Mouse (Mus musculus) heart, postnatal 0 days (tissue): ENCODE measurements at regions not wholly inside any gene's neighbourhood (a gene's known extent, or its start where the extent isn't known, plus 50 kb on each side); places are given as distances from the start of the nearest gene placed in this dataset.

Experiments
- CTCF ChIP-seq: IDR thresholded peaks from 2 replicates; pipeline ENCODE4 v1.5.1; 2016; ENCODE audit warnings: antibody characterized with exemption, control low read depth, low read depth
- EP300 ChIP-seq: IDR thresholded peaks from 2 replicates; pipeline ENCODE4 v1.6.1; 2016; ENCODE audit warnings: antibody characterized with exemption, low read depth

GRCm38 (mm10) chr15:62994691-62995090 is 850.3 kb downstream of the Gsdmc2 start:
- TF ChIP-seq CTCF (no peak), EP300 (no peak)
